Mouse (Mus musculus): ENCODE data around the gene Gm16253. TPM values are rescaled to one million over a fixed set of nuclear protein-coding genes. Genes with fewer than 3 reads are reported as not detected.

The Gm16253 gene
- polyA plus RNA-seq, 2 experiments = 0.19 to 0.37 TPM

GRCm38 (mm10) chr3:96583386-96583785 lies 6.6 kb downstream of the Gm16253 start:
- 91% methylated on average over 5 of the region's 5 CpGs for WGBS
- H3K9me3 ChIP-seq (ENCODE audit: control insufficient read depth, low read length) = no peaks in the 10 kb centered on the region
- TF ChIP-seq POLR2A (IDR thresholded peaks at IDR 0.05; ENCODE audit: borderline replicate concordance, extremely low read depth, insufficient read depth, insufficient read length) = no peak
- ATAC-seq (ENCODE audit: low FRiP score, low read depth) = no peak
- no peak for DNase-seq (ENCODE audit: low spot score)
- no peak overlapping the region for H3K9ac ChIP-seq (ENCODE audit: low read depth, low read length, severe bottlenecking)
- 0 out of 2 replicates have a peak, but pooled peaks cover 5% of the 10 kb centered on the region for H3K36me3 ChIP-seq (ENCODE audit: control insufficient read depth, insufficient read depth, low read length)
- H3K4me3 ChIP-seq (replicated peaks; ENCODE audit: low read length) = no peak overlapping the region
- no peaks in the 10 kb centered on the region for H3K4me1 ChIP-seq (ENCODE audit: control insufficient read depth, insufficient read depth, low read length)
- H3K27ac ChIP-seq (replicated peaks; ENCODE audit: low read depth, low read length) = no peak overlapping the region
- no peaks in the 10 kb centered on the region for H3K27me3 ChIP-seq (ENCODE audit: control insufficient read depth, insufficient read depth, low read length)
- H3K4me2 ChIP-seq (replicated peaks; ENCODE audit: low read depth, low read length, severe bottlenecking) = no peak overlapping the region

GRCm38 (mm10) chr3:96590657-96591056 lies 13.9 kb downstream of the Gm16253 start:
- no peak for TF ChIP-seq POLR2A (IDR thresholded peaks at IDR 0.05; ENCODE audit: borderline replicate concordance, extremely low read depth, insufficient read depth, insufficient read length)
- Histone ChIP-seq H3K9me3 (ENCODE audit: control insufficient read depth, low read length) (no peaks in the 10 kb centered on the region), H3K36me3 (ENCODE audit: control insufficient read depth, insufficient read depth, low read length) (no peaks in the 10 kb centered on the region)

GRCm38 (mm10) chr3:96593374-96593773 lies 16.6 kb downstream of the Gm16253 start:
- DNase-seq (ENCODE audit: low spot score) = peak; percentile 42
- 0 out of 2 replicates have a peak, but pooled peaks have one; percentile 0 for ATAC-seq (ENCODE audit: low FRiP score, low read depth)
- peak overlapping the region; percentile 75; the same call in 1 of the 2 replicates for H3K27ac ChIP-seq (replicated peaks; ENCODE audit: low read depth, low read length)

More at GRCm38 (mm10) chr3:96590657-96591056, 13.9 kb downstream of the Gm16253 start:
- DNase-seq (ENCODE audit: low spot score) (no peak), ATAC-seq (ENCODE audit: low FRiP score, low read depth) (no peak)
- 77% methylated on average over 4 of the region's 4 CpGs for WGBS
- Histone ChIP-seq H3K4me3 (replicated peaks; ENCODE audit: low read length) (no peak overlapping the region), H3K9ac (ENCODE audit: low read depth, low read length, severe bottlenecking) (no peak overlapping the region), H3K27me3 (ENCODE audit: control insufficient read depth, insufficient read depth, low read length) (no peaks in the 10 kb centered on the region), H3K27ac (replicated peaks; ENCODE audit: low read depth, low read length) (no peak overlapping the region), H3K4me2 (replicated peaks; ENCODE audit: low read depth, low read length, severe bottlenecking) (no peak overlapping the region), H3K4me1 (ENCODE audit: control insufficient read depth, insufficient read depth, low read length) (peaks cover 8% of the 10 kb centered on the region)

GRCm38 (mm10) chr3:96593790-96594560 lies 17.2 kb downstream of the Gm16253 start, which contains the start of gene Polr3gl:
Gene Polr3gl (minus strand): TSS chr3:96594181.
- H3K27ac ChIP-seq (replicated peaks; ENCODE audit: low read depth, low read length) = peak within 1 kb of the TSS; percentile 75
- WGBS = under 1% methylated on average over 35 of the region's 38 CpGs
- H3K4me2 ChIP-seq (replicated peaks; ENCODE audit: low read depth, low read length, severe bottlenecking) = peak within 1 kb of the TSS; percentile 85
- TF ChIP-seq POLR2A (IDR thresholded peaks at IDR 0.05; ENCODE audit: borderline replicate concordance, extremely low read depth, insufficient read depth, insufficient read length) = no peak
- H3K9me3 ChIP-seq (ENCODE audit: control insufficient read depth, low read length) = no peaks in the 10 kb centered on the region
- H3K36me3 ChIP-seq (ENCODE audit: control insufficient read depth, insufficient read depth, low read length) = no peaks in the 10 kb centered on the region
- DNase-seq (ENCODE audit: low spot score) (peak; percentile 92), ATAC-seq (ENCODE audit: low FRiP score, low read depth) (peak; percentile 87)
- H3K4me3 ChIP-seq (replicated peaks; ENCODE audit: low read length) = peak within 1 kb of the TSS; percentile 62
- no peaks in the 10 kb centered on the region for H3K27me3 ChIP-seq (ENCODE audit: control insufficient read depth, insufficient read depth, low read length)
- peaks cover 28% of the 10 kb centered on the region for H3K4me1 ChIP-seq (ENCODE audit: control insufficient read depth, insufficient read depth, low read length)
- peak within 1 kb of the TSS; percentile 72 for H3K9ac ChIP-seq (ENCODE audit: low read depth, low read length, severe bottlenecking)

More at GRCm38 (mm10) chr3:96593374-96593773, 16.6 kb downstream of the Gm16253 start:
- Histone ChIP-seq H3K4me2 (replicated peaks; ENCODE audit: low read depth, low read length, severe bottlenecking) (peak overlapping the region; percentile 85), H3K4me3 (replicated peaks; ENCODE audit: low read length) (peak overlapping the region; percentile 62), H3K9me3 (ENCODE audit: control insufficient read depth, low read length) (no peaks in the 10 kb centered on the region), H3K9ac (ENCODE audit: low read depth, low read length, severe bottlenecking) (peak overlapping the region; percentile 72), H3K27me3 (ENCODE audit: control insufficient read depth, insufficient read depth, low read length) (no peaks in the 10 kb centered on the region), H3K4me1 (ENCODE audit: control insufficient read depth, insufficient read depth, low read length) (peaks cover 22% of the 10 kb centered on the region), H3K36me3 (ENCODE audit: control insufficient read depth, insufficient read depth, low read length) (no peaks in the 10 kb centered on the region)
- 2% methylated on average over 10 of the region's 10 CpGs for WGBS
- TF ChIP-seq POLR2A (IDR thresholded peaks at IDR 0.05; ENCODE audit: borderline replicate concordance, extremely low read depth, insufficient read depth, insufficient read length) = no peak

GRCm38 (mm10) chr3:96594851-96595250 lies 18.1 kb downstream of the Gm16253 start:
- DNase-seq (ENCODE audit: low spot score) (no peak), ATAC-seq (ENCODE audit: low FRiP score, low read depth) (no peak)
- Histone ChIP-seq H3K4me2 (replicated peaks; ENCODE audit: low read depth, low read length, severe bottlenecking) (no peak overlapping the region), H3K27ac (replicated peaks; ENCODE audit: low read depth, low read length) (no peak overlapping the region), H3K4me1 (ENCODE audit: control insufficient read depth, insufficient read depth, low read length) (peaks cover 28% of the 10 kb centered on the region), H3K9me3 (ENCODE audit: control insufficient read depth, low read length) (no peaks in the 10 kb centered on the region), H3K4me3 (replicated peaks; ENCODE audit: low read length) (no peak overlapping the region), H3K9ac (ENCODE audit: low read depth, low read length, severe bottlenecking) (no peak overlapping the region), H3K36me3 (ENCODE audit: control insufficient read depth, insufficient read depth, low read length) (no peaks in the 10 kb centered on the region), H3K27me3 (ENCODE audit: control insufficient read depth, insufficient read depth, low read length) (no peaks in the 10 kb centered on the region)
- TF ChIP-seq POLR2A (IDR thresholded peaks at IDR 0.05; ENCODE audit: borderline replicate concordance, extremely low read depth, insufficient read depth, insufficient read length) = no peak
- 88% methylated on average over 5 of the region's 5 CpGs for WGBS
